Mouse (Mus musculus) adrenal gland, postnatal 4 days (tissue): Measurements from ENCODE around the gene Trp53rka. TPM values are rescaled to one million over a fixed set of nuclear protein-coding genes. Genes with fewer than 3 reads are reported as not detected.

Source experiments
- total RNA-seq, 2 experiments: library from RNA; stranded (reverse); gene quantifications; 2 replicates each; pipeline ENCODE4 v1.2.3; 2021

The Trp53rka gene
- total RNA-seq, 2 experiments from 2014 or later: 18.1 to 19.1 TPM

Other genes starting within 250 kb of the Trp53rka start
- gene Slc35c2, start 205.5 kb downstream of the Trp53rka start, total RNA-seq: 10 to 100 TPM; 48.2 to 48.7 TPM
- 10 to 100 TPM; 37.3 to 45.7 TPM for gene Elmo2, start 166.8 kb downstream of the Trp53rka start, total RNA-seq
- gene Zfp663, start 124.6 kb downstream of the Trp53rka start, total RNA-seq: under 1 TPM in 1 of 2 experiments, not detected in 1; 0.34 TPM
- gene Zfp334, start 105.1 kb downstream of the Trp53rka start, total RNA-seq: 1 to 10 TPM; 8.9 to 9.1 TPM
- gene Ocstamp, start 92.9 kb downstream of the Trp53rka start, total RNA-seq: under 1 TPM; 0.08 to 0.45 TPM
- gene Slc13a3, start 20.1 kb downstream of the Trp53rka start, total RNA-seq: 10 to 100 TPM; 10.3 to 17.0 TPM
- 1 to 10 TPM; 2.1 to 2.3 TPM for gene Slc2a10, start 10.5 kb upstream of the Trp53rka start, total RNA-seq
- gene Eya2, start 101.7 kb upstream of the Trp53rka start, total RNA-seq: 1 to 10 TPM; 4.2 to 6.1 TPM